Mouse (Mus musculus): ENCODE measurements around the gene Atg9a. TPM values are rescaled to one million over a fixed set of nuclear protein-coding genes. Genes with fewer than 3 reads are reported as not detected.
A peak's percentile ranks its signal among the peaks of the same experiment; 100 is the strongest.

Atg9a gene
- polyA plus RNA-seq, 1 experiment from 2014 or later, result 33.6 TPM

DNA sequence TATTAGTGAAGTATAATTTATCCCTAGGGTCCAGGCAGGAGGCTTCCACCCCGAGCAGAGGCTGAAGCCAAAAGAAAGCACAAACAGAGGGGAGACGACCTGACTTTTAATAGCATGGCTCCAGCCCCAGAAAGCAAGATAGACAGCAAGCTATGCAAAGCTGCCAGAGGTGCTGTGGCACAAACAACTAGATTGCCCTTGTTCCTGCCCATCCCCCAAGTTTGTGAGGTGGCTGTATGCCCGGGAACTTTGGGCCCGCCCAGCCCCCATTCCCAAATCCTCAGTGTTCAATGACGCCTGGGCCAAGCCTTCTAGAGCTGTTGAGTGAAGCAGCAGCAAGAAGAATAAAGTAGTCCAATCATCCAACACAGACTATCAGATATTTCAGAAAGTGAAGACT is 22.9 kb upstream of the Atg9a start:
- 71% methylated on average over 5 of the region's 5 CpGs for WGBS
- Histone ChIP-seq H3K27me3 (replicated peaks) (peaks cover 37% of the 10 kb centered on the region), H3K9me3 (replicated peaks) (no peaks in the 10 kb centered on the region), H3K4me1 (replicated peaks) (peaks cover 41% of the 10 kb centered on the region), H3K4me3 (no peak overlapping the region), H3K36me3 (peaks cover 45% of the 10 kb centered on the region), H3K9ac (no peak overlapping the region), H3K27ac (ENCODE audit: poor library complexity, severe bottlenecking) (no peak overlapping the region), H3K4me2 (no peak overlapping the region)
- ATAC-seq (ENCODE audit: insufficient number of reproducible peaks, low FRiP score), result no peak

GRCm38 (mm10) chr1:75214442-75214841 is 22.4 kb upstream of the Atg9a start:
- Histone ChIP-seq H3K27me3 (replicated peaks) (peaks cover 36% of the 10 kb centered on the region), H3K4me3 (no peak overlapping the region), H3K9ac (no peak overlapping the region), H3K4me2 (no peak overlapping the region), H3K9me3 (replicated peaks) (no peaks in the 10 kb centered on the region), H3K36me3 (peaks cover 45% of the 10 kb centered on the region), H3K4me1 (replicated peaks) (peaks cover 41% of the 10 kb centered on the region), H3K27ac (ENCODE audit: poor library complexity, severe bottlenecking) (no peak overlapping the region)
- 72% methylated on average over 2 of the region's 2 CpGs for WGBS
- no peak for ATAC-seq (ENCODE audit: insufficient number of reproducible peaks, low FRiP score)

DNA sequence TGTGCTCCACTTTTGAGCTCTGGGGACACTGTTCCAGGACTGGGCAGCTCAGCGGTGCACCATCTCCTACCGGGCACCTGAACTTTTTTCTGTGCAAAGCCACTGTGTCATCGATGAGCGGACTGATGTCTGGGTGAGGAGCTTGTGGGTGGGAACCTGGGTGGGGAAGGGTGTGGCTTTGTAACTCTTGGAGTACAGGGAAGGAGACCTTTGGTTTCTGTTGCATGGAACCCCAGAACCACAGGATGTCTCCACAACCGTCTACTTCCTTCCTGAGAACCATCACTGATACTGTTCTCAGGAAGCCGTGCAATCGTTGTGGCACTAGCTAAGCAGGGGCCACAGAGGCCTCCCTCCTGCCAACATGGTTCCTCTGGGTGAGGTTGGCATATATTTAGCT is 21.1 kb upstream of the Atg9a start:
- 80% methylated on average over 7 of the region's 7 CpGs for WGBS

DNA sequence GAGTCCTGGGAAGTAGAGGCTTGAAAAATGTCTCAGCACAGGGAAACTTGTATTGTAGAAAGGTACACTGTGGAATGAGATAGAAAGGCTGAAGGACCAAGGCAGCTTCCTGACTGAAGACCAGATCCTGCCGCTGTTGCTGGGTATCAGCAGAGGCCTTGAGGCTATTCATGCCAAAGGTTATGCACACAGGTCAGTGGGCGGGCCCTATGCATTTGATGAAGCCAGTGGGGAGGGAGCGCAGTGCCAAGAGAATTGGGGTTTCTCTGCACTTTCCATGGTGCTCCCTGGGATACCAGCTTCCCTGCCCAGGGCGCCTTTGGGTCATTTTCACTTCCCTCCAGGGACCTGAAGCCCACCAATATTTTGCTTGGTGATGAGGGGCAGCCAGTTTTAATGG is 20.5 kb upstream of the Atg9a start:
- Histone ChIP-seq H3K9me3 (replicated peaks) (no peaks in the 10 kb centered on the region), H3K4me3 (no peak overlapping the region), H3K27ac (ENCODE audit: poor library complexity, severe bottlenecking) (no peak overlapping the region), H3K4me1 (replicated peaks) (peaks cover 32% of the 10 kb centered on the region), H3K27me3 (replicated peaks) (peaks cover 34% of the 10 kb centered on the region), H3K9ac (no peak overlapping the region), H3K4me2 (no peak overlapping the region), H3K36me3 (peaks cover 45% of the 10 kb centered on the region)
- ATAC-seq (ENCODE audit: insufficient number of reproducible peaks, low FRiP score), result no peak
- WGBS, result 91% methylated on average over 4 of the region's 4 CpGs

More for the DNA sequence above, 21.1 kb upstream of the Atg9a start:
- Histone ChIP-seq H3K9me3 (replicated peaks) (no peaks in the 10 kb centered on the region), H3K27me3 (replicated peaks) (peaks cover 40% of the 10 kb centered on the region), H3K4me2 (no peak overlapping the region), H3K27ac (ENCODE audit: poor library complexity, severe bottlenecking) (no peak overlapping the region), H3K4me3 (no peak overlapping the region), H3K36me3 (peaks cover 45% of the 10 kb centered on the region), H3K9ac (no peak overlapping the region), H3K4me1 (replicated peaks) (peaks cover 37% of the 10 kb centered on the region)
- no peak for ATAC-seq (ENCODE audit: insufficient number of reproducible peaks, low FRiP score)

- H3K36me3 ChIP-seq, result peaks cover 44% of the 10 kb centered on the region
- H3K4me1 ChIP-seq (replicated peaks), result peaks cover 30% of the 10 kb centered on the region
- H3K27ac ChIP-seq (ENCODE audit: poor library complexity, severe bottlenecking), result peak overlapping the region; percentile 4; the same call in 1 of the 2 replicates
- peak overlapping the region; percentile 94 for H3K9ac ChIP-seq
- WGBS, result 11% methylated on average over 17 of the region's 17 CpGs
- H3K9me3 ChIP-seq (replicated peaks), result no peaks in the 10 kb centered on the region
- H3K4me3 ChIP-seq, result peak overlapping the region; percentile 83
- peak overlapping the region; percentile 92 for H3K4me2 ChIP-seq
- H3K27me3 ChIP-seq (replicated peaks), result peaks cover 21% of the 10 kb centered on the region
- ATAC-seq (ENCODE audit: insufficient number of reproducible peaks, low FRiP score), result no peak
Observed at GRCm38 (mm10) chr1:75211141-75211708, 19.2 kb upstream of the Atg9a start.

GRCm38 (mm10) chr1:75210136-75211087 is 18.4 kb upstream of the Atg9a start, which contains the start of the genes Glb1l and Stk16:
TSS of gene Glb1l (minus strand) at chr1:75210813.
TSS of gene Stk16 (plus strand) at chr1:75210838.
- Histone ChIP-seq H3K36me3 (peaks cover 36% of the 10 kb centered on the region), H3K27ac (ENCODE audit: poor library complexity, severe bottlenecking) (peak within 1 kb of the TSS; percentile 4; the same call in 1 of the 2 replicates), H3K9ac (peak within 1 kb of the TSS; percentile 94), H3K27me3 (replicated peaks) (peaks cover 16% of the 10 kb centered on the region), H3K4me3 (peak within 1 kb of the TSS; percentile 83), H3K9me3 (replicated peaks) (no peaks in the 10 kb centered on the region), H3K4me2 (peak within 1 kb of the TSS; percentile 92), H3K4me1 (replicated peaks) (peaks cover 30% of the 10 kb centered on the region)
- WGBS, result 6% methylated on average over 42 of the region's 42 CpGs
- ATAC-seq (ENCODE audit: insufficient number of reproducible peaks, low FRiP score), result peak; percentile 94

DNA sequence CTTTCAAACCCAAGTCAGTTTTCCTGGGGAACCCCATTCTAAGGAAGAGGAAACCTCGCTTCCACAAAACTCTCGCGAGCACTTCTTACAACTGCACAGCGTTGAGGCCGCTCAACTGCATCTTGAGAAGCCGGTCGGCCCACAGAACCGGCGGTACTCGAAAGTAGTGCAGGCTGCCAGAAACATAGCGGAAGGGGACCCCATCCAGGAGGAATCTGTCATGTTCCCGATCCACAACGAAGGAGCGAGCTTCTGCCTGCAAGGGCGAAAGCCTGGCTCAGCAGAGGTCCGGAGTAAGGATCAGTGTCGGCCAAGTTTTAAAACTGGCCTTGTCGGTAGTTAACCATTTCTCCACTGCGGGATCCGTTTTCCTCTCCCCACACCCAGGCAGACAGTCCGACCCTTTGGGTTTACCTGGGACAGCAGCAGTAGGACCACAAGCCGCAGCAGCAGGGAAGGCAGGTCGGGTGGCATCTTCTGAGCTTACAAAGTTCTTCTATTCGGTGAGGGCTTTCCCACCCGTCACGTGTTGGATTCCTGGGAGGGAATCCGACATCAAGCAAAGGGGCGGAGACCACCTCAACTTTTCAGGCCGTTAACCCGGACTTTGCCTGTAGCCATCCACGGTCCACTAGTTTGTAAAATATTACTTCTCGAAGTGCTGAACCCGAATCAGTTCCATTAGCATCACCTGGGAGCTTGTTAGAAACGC is 17.1 kb upstream of the Atg9a start:
- 12% methylated on average over 34 of the region's 34 CpGs for WGBS
- peak overlapping the region; percentile 51 for H3K4me3 ChIP-seq

GRCm38 (mm10) chr1:75201236-75201635 is 9.2 kb upstream of the Atg9a start:
- Histone ChIP-seq H3K4me1 (replicated peaks) (no peaks in the 10 kb centered on the region), H3K9me3 (replicated peaks) (no peaks in the 10 kb centered on the region), H3K4me3 (no peak overlapping the region), H3K4me2 (no peak overlapping the region), H3K27ac (ENCODE audit: poor library complexity, severe bottlenecking) (no peak overlapping the region), H3K27me3 (replicated peaks) (no peaks in the 10 kb centered on the region), H3K36me3 (peaks cover 41% of the 10 kb centered on the region), H3K9ac (no peak overlapping the region)
- WGBS, result 79% methylated on average over 1 of the region's 1 CpGs
- no peak for ATAC-seq (ENCODE audit: insufficient number of reproducible peaks, low FRiP score)

More for the DNA sequence above, 17.1 kb upstream of the Atg9a start:
- Histone ChIP-seq H3K9me3 (replicated peaks) (no peaks in the 10 kb centered on the region), H3K4me2 (peak overlapping the region; percentile 69), H3K4me1 (replicated peaks) (peaks cover 30% of the 10 kb centered on the region), H3K27ac (ENCODE audit: poor library complexity, severe bottlenecking) (no peak overlapping the region), H3K36me3 (peaks cover 23% of the 10 kb centered on the region), H3K9ac (peak overlapping the region; percentile 69), H3K27me3 (replicated peaks) (peaks cover 16% of the 10 kb centered on the region)
- ATAC-seq (ENCODE audit: insufficient number of reproducible peaks, low FRiP score), result no peak

DNA sequence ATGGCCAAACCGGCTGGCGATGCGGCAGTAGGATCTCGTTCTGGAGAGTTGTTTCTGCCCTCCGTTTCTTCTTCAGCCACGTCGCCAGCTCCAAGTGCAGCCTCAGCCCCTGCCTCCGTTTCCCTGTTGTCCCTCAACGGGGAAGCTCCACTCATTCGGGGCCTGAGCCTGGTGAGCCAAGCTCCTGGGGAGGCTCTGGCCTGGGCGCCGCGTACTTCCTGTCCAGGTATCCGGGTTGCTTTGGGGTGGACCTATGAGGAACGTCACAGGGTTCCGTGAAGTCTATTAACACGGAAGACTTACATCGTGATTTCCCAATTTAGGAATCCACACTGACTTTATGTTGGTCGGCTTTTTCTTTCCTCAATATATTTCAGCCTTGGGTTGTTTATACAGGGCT is 456 bp upstream of the Atg9a start:
- Histone ChIP-seq H3K9ac (peak overlapping the region; percentile 84), H3K4me2 (peak overlapping the region; percentile 81), H3K36me3 (peaks cover 36% of the 10 kb centered on the region), H3K4me1 (replicated peaks) (peaks cover 22% of the 10 kb centered on the region), H3K27me3 (replicated peaks) (no peaks in the 10 kb centered on the region), H3K27ac (ENCODE audit: poor library complexity, severe bottlenecking) (peak overlapping the region; percentile 90), H3K4me3 (peak overlapping the region; percentile 85), H3K9me3 (replicated peaks) (no peaks in the 10 kb centered on the region)
- WGBS, result under 1% methylated on average over 19 of the region's 19 CpGs
- ATAC-seq (ENCODE audit: insufficient number of reproducible peaks, low FRiP score), result peak; percentile 65

DNA sequence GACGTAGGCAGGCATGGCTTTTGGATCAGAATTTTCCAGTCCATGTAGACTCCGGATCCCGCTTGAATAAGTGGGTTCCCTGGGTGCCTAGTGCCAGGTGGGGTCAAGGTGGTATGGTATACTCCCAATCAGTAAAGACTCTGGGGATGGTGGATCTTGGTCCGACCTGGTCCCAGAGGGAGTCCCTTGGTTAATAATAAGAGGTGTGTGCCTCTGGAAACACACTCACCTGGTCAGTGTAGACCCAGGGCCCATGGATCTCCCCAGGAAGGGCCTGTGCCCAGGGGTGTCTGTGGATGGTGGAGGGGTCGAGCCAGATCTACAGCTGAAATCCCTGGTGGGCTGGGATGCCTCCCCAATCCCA is 756 bp downstream of the Atg9a start:
- no peaks in the 10 kb centered on the region for H3K27me3 ChIP-seq (replicated peaks)
- peak overlapping the region; percentile 85 for H3K4me3 ChIP-seq
- H3K4me2 ChIP-seq, result peak overlapping the region; percentile 81
- peak overlapping the region; percentile 87 for H3K9ac ChIP-seq
- H3K9me3 ChIP-seq (replicated peaks), result no peaks in the 10 kb centered on the region
- H3K4me1 ChIP-seq (replicated peaks), result peaks cover 22% of the 10 kb centered on the region
- H3K27ac ChIP-seq (ENCODE audit: poor library complexity, severe bottlenecking), result peak overlapping the region; percentile 61
- 40% methylated on average over 5 of the region's 5 CpGs for WGBS
- H3K36me3 ChIP-seq, result peaks cover 37% of the 10 kb centered on the region
- no peak for ATAC-seq (ENCODE audit: insufficient number of reproducible peaks, low FRiP score)

DNA sequence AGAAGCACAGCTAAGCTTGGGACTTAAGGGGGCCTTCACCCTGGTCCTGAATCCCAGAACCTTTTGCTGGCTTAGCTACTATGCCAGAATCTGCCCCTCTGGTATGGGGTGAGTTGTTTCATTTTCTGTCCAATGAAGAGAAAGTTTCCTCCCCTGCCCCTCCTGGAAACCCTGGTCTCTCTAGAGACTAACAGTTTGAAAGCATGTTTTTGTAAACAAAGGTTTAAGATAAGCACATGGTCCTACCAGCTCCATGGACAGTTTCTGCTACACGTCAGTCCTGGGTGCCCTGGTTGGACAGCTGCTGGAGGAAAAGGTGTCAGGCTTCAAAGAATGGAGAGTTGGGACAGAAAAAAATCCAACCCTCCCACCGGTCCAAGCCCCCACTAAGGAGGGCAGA is 1.4 kb downstream of the Atg9a start:
- ATAC-seq (ENCODE audit: insufficient number of reproducible peaks, low FRiP score), result peak; percentile 59
- Histone ChIP-seq H3K36me3 (peaks cover 37% of the 10 kb centered on the region), H3K9me3 (replicated peaks) (no peaks in the 10 kb centered on the region), H3K27me3 (replicated peaks) (no peaks in the 10 kb centered on the region), H3K9ac (peak overlapping the region; percentile 87), H3K27ac (ENCODE audit: poor library complexity, severe bottlenecking) (peak overlapping the region; percentile 28), H3K4me1 (replicated peaks) (peaks cover 22% of the 10 kb centered on the region), H3K4me3 (peak overlapping the region; percentile 85), H3K4me2 (peak overlapping the region; percentile 81)
- WGBS, result 24% methylated on average over 2 of the region's 2 CpGs

All from heart, embryonic 12.5 days (tissue).